Mouse (Mus musculus) hindbrain, embryonic 14.5 days (tissue): ENCODE measurements around the gene 4632433K11Rik. TPM values are rescaled to one million over a fixed set of nuclear protein-coding genes. Genes with fewer than 3 reads are reported as not detected.

Source experiments
- ATAC-seq: fragments of 200-750 bp; cut with Nextera tagmentation; 2 replicates; pipeline ENCODE4 v1.8.0; 2017; ENCODE audit warnings: moderate number of reproducible peaks, mild to moderate bottlenecking, moderate TSS enrichment, moderate library complexity; ENCODE audit not compliant: low FRiP score
- DNase-seq: peaks from one replicate; pipeline ENCODE4 v3.0.0-alpha.2; 2015; ENCODE audit warnings: low spot score
- H3K27ac ChIP-seq: fragments of 300-500 bp; sonication (generic); 2 replicates; pipeline ENCODE4 v1.5.1; 2014; ENCODE audit warnings: mild to moderate bottlenecking, moderate library complexity
- H3K27me3 ChIP-seq: fragments of 300-500 bp; sonication (generic); 2 replicates; pipeline ENCODE4 v1.6.1; 2014; ENCODE audit warnings: mild to moderate bottlenecking, low read length, mixed read lengths; ENCODE audit not compliant: control insufficient read depth, insufficient read depth
- H3K36me3 ChIP-seq: fragments of 300-500 bp; sonication (generic); replicated peaks from 2 replicates; pipeline ENCODE4 v1.6.1; 2014; ENCODE audit not compliant: control insufficient read depth, insufficient read depth
- H3K4me1 ChIP-seq: fragments of 300-500 bp; sonication (generic); replicated peaks from 2 replicates; pipeline ENCODE4 v1.6.1; 2014; ENCODE audit warnings: antibody characterized with exemption, low read length, mixed read lengths; ENCODE audit not compliant: control insufficient read depth, insufficient read depth
- H3K4me2 ChIP-seq: fragments of 300-500 bp; sonication (generic); replicated peaks from 2 replicates; pipeline ENCODE4 v1.6.1; 2014; ENCODE audit warnings: mild to moderate bottlenecking, moderate library complexity
- H3K4me3 ChIP-seq: fragments of 300-500 bp; sonication (generic); replicated peaks from 2 replicates; pipeline ENCODE4 v1.5.1; 2014; ENCODE audit warnings: mild to moderate bottlenecking, low read length
- H3K9ac ChIP-seq: fragments of 300-500 bp; sonication (generic); 2 replicates; pipeline ENCODE4 v1.6.1; 2014
- H3K9me3 ChIP-seq: fragments of 300-500 bp; sonication (generic); 2 replicates; pipeline ENCODE4 v1.6.1; 2016; ENCODE audit warnings: low read length; ENCODE audit not compliant: control insufficient read depth
- WGBS: fragments of 180-500 bp; shearing (Covaris S2); extraction: QIAGEN DNeasy Blood & Tissue Kit; methylation state at CpG from one replicate; pipeline ENCODE4 v1.1.7; 2014; 5-methylcytosine and 5-hydroxymethylcytosine counted together
- polyA plus RNA-seq: library from polyadenylated mRNA; unstranded; fragments of >200 nt; fragmentation: Nextera tagmentation; extraction: Ambion mirVana; gene quantifications from 2 replicates; pipeline ENCODE4 v1.2.1, GENCODE M21; 2014

The 4632433K11Rik gene
- not detected in 2 replicates for polyA plus RNA-seq

- Histone ChIP-seq H3K4me3 (no peak within 1 kb of the TSS), H3K4me2 (no peak within 1 kb of the TSS), H3K9ac (no peak within 1 kb of the TSS), H3K9me3 (peaks cover 26% of the 10 kb centered on the region), H3K27ac (no peak within 1 kb of the TSS), H3K27me3 (no peaks in the 10 kb centered on the region), H3K36me3 (peaks cover 75% of the 10 kb centered on the region), H3K4me1 (peaks cover 11% of the 10 kb centered on the region; the same call in 1 of the 2 replicates)
- 94% methylated on average over 3 of the region's 3 CpGs for WGBS
- no peak for DNase-seq
- ATAC-seq: no peak
Observed at GRCm38 (mm10) chr7:5033818-5034217, at the start of gene 4632433K11Rik. 4632433K11Rik (plus strand) TSS chr7:5034118.

GRCm38 (mm10) chr7:4988250-4988649, 45.7 kb upstream of the 4632433K11Rik start:
- ATAC-seq: no peak
- Histone ChIP-seq H3K27me3 (peaks cover 3% of the 10 kb centered on the region; the same call in 1 of the 2 replicates), H3K4me2 (no peak overlapping the region), H3K36me3 (peaks cover 12% of the 10 kb centered on the region), H3K9me3 (no peaks in the 10 kb centered on the region), H3K9ac (no peak overlapping the region), H3K4me1 (peaks cover 5% of the 10 kb centered on the region; the same call in 1 of the 2 replicates), H3K4me3 (no peak overlapping the region), H3K27ac (no peak overlapping the region)
- no peak for DNase-seq
- 75% methylated on average over 2 of the region's 2 CpGs for WGBS

- DNase-seq (no peak), ATAC-seq (no peak)
- no peak overlapping the region for H3K27ac ChIP-seq
- 34% methylated on average over 55 of the region's 55 CpGs for WGBS
- peak overlapping the region; percentile 93 for H3K9ac ChIP-seq
- peak overlapping the region; percentile 84 for H3K4me3 ChIP-seq
- peak overlapping the region; percentile 83 for H3K4me2 ChIP-seq
- H3K27me3 ChIP-seq: no peaks in the 10 kb centered on the region
- H3K36me3 ChIP-seq: peaks cover 23% of the 10 kb centered on the region
- peaks cover 31% of the 10 kb centered on the region for H3K4me1 ChIP-seq
- H3K9me3 ChIP-seq: no peaks in the 10 kb centered on the region
Observed at GRCm38 (mm10) chr7:4993347-4993998, 40.4 kb upstream of the 4632433K11Rik start.

- no peak for DNase-seq
- 50% methylated on average over 57 of the region's 59 CpGs for WGBS
- H3K4me3 ChIP-seq: peak overlapping the region; percentile 84
- peak overlapping the region; percentile 83 for H3K4me2 ChIP-seq
- peaks cover 23% of the 10 kb centered on the region for H3K36me3 ChIP-seq
- H3K9me3 ChIP-seq: no peaks in the 10 kb centered on the region
- no peaks in the 10 kb centered on the region for H3K27me3 ChIP-seq
- peaks cover 31% of the 10 kb centered on the region for H3K4me1 ChIP-seq
- H3K9ac ChIP-seq: peak overlapping the region; percentile 93
- H3K27ac ChIP-seq: no peak overlapping the region
- no peak for ATAC-seq
Observed at GRCm38 (mm10) chr7:4993999-4994788, 39.7 kb upstream of the 4632433K11Rik start.

GRCm38 (mm10) chr7:4995268-4996002, 38.5 kb upstream of the 4632433K11Rik start:
- H3K4me2 ChIP-seq: peak overlapping the region; percentile 83
- H3K9ac ChIP-seq: peak overlapping the region; percentile 93
- peaks cover 31% of the 10 kb centered on the region for H3K4me1 ChIP-seq
- H3K27me3 ChIP-seq: no peaks in the 10 kb centered on the region
- 7% methylated on average over 19 of the region's 19 CpGs for WGBS
- H3K36me3 ChIP-seq: peaks cover 23% of the 10 kb centered on the region
- peak overlapping the region; percentile 84 for H3K4me3 ChIP-seq
- H3K27ac ChIP-seq: peak overlapping the region; percentile 85
- DNase-seq (no peak), ATAC-seq (peak; percentile 65)
- H3K9me3 ChIP-seq: no peaks in the 10 kb centered on the region

- Histone ChIP-seq H3K4me2 (peak within 1 kb of the TSS; percentile 83), H3K4me1 (peaks cover 31% of the 10 kb centered on the region), H3K27me3 (no peaks in the 10 kb centered on the region), H3K36me3 (peaks cover 23% of the 10 kb centered on the region), H3K4me3 (peak within 1 kb of the TSS; percentile 84), H3K9me3 (no peaks in the 10 kb centered on the region), H3K9ac (peak within 1 kb of the TSS; percentile 93), H3K27ac (peak within 1 kb of the TSS; percentile 85)
- DNase-seq: peak; percentile 90
- ATAC-seq: peak; percentile 91
- 3% methylated on average over 19 of the region's 26 CpGs for WGBS
Observed at GRCm38 (mm10) chr7:4996003-4996895, 37.7 kb upstream of the 4632433K11Rik start, which contains the start of gene Zfp579. Zfp579 (minus strand) TSS chr7:4996158.

GRCm38 (mm10) chr7:4996934-4997333, 37.0 kb upstream of the 4632433K11Rik start:
- peaks cover 23% of the 10 kb centered on the region for H3K36me3 ChIP-seq
- DNase-seq: no peak
- no peak for ATAC-seq
- peaks cover 31% of the 10 kb centered on the region for H3K4me1 ChIP-seq
- no peaks in the 10 kb centered on the region for H3K9me3 ChIP-seq
- H3K27ac ChIP-seq: peak overlapping the region; percentile 80
- WGBS: 69% methylated on average over 6 of the region's 8 CpGs
- peak overlapping the region; percentile 93 for H3K9ac ChIP-seq
- H3K4me2 ChIP-seq: peak overlapping the region; percentile 83
- H3K27me3 ChIP-seq: no peaks in the 10 kb centered on the region
- H3K4me3 ChIP-seq: peak overlapping the region; percentile 84

GRCm38 (mm10) chr7:4999876-5000275, 34.0 kb upstream of the 4632433K11Rik start:
- no peaks in the 10 kb centered on the region for H3K9me3 ChIP-seq
- no peak overlapping the region for H3K4me2 ChIP-seq
- 73% methylated on average over 2 of the region's 2 CpGs for WGBS
- no peak overlapping the region for H3K4me3 ChIP-seq
- H3K36me3 ChIP-seq: no peaks in the 10 kb centered on the region
- ATAC-seq (no peak), DNase-seq (no peak)
- H3K4me1 ChIP-seq: peaks cover 9% of the 10 kb centered on the region
- no peaks in the 10 kb centered on the region for H3K27me3 ChIP-seq
- H3K9ac ChIP-seq: no peak overlapping the region
- no peak overlapping the region for H3K27ac ChIP-seq
